Mouse (Mus musculus): ENCODE results near the gene Edar. TPM values are rescaled to one million over a fixed set of nuclear protein-coding genes. Genes with fewer than 3 reads are reported as not detected.

Gene Edar
- total and polyA plus RNA-seq, 2 experiments: under 0.01 to 0.05 TPM

GRCm38 (mm10) chr10:58595197-58595596 lies 80.3 kb downstream of the Edar start:
- TF ChIP-seq POLR2A (IDR thresholded peaks at IDR 0.05; ENCODE audit: extremely low read depth, insufficient read depth, low read length) (no peak), CTCF (IDR thresholded peaks at IDR 0.05; ENCODE audit: low read depth, low read length) (no peak)
- Histone ChIP-seq H3K4me3 (ENCODE audit: insufficient read depth, low read depth, low read length) (no peak overlapping the region), H3K36me3 (ENCODE audit: control insufficient read depth, insufficient read depth, low read length) (no peaks in the 10 kb centered on the region), H3K27me3 (ENCODE audit: control insufficient read depth, insufficient read depth, low read length) (no peaks in the 10 kb centered on the region), H3K9ac (ENCODE audit: low read depth, low read length) (no peak overlapping the region), H3K4me1 (ENCODE audit: control insufficient read depth, insufficient read depth, low read length) (no peaks in the 10 kb centered on the region), H3K79me2 (ENCODE audit: control insufficient read depth, insufficient read depth, low read length) (no peaks in the 10 kb centered on the region), H3K27ac (replicated peaks; ENCODE audit: insufficient read depth, low read depth, low read length) (no peak overlapping the region)
- WGBS: 88% methylated on average over 3 of the region's 3 CpGs
- no peak for DNase-seq (ENCODE audit: extremely low read depth, low read depth, low spot score)

GRCm38 (mm10) chr10:58594486-58594885 lies 81.0 kb downstream of the Edar start:
- Histone ChIP-seq H3K79me2 (ENCODE audit: control insufficient read depth, insufficient read depth, low read length) (no peaks in the 10 kb centered on the region), H3K4me3 (ENCODE audit: insufficient read depth, low read depth, low read length) (no peak overlapping the region), H3K36me3 (ENCODE audit: control insufficient read depth, insufficient read depth, low read length) (no peaks in the 10 kb centered on the region), H3K9ac (ENCODE audit: low read depth, low read length) (no peak overlapping the region), H3K27ac (replicated peaks; ENCODE audit: insufficient read depth, low read depth, low read length) (no peak overlapping the region), H3K27me3 (ENCODE audit: control insufficient read depth, insufficient read depth, low read length) (no peaks in the 10 kb centered on the region), H3K4me1 (ENCODE audit: control insufficient read depth, insufficient read depth, low read length) (no peaks in the 10 kb centered on the region)
- TF ChIP-seq POLR2A (IDR thresholded peaks at IDR 0.05; ENCODE audit: extremely low read depth, insufficient read depth, low read length): no peak
- no peak for TF ChIP-seq CTCF (IDR thresholded peaks at IDR 0.05; ENCODE audit: low read depth, low read length)
- DNase-seq (ENCODE audit: extremely low read depth, low read depth, low spot score): no peak
- 80% methylated on average over 3 of the region's 3 CpGs for WGBS

GRCm38 (mm10) chr10:58585427-58586223 lies 89.8 kb downstream of the Edar start:
- Histone ChIP-seq H3K27me3 (ENCODE audit: control insufficient read depth, insufficient read depth, low read length) (no peaks in the 10 kb centered on the region), H3K79me2 (ENCODE audit: control insufficient read depth, insufficient read depth, low read length) (no peaks in the 10 kb centered on the region), H3K27ac (replicated peaks; ENCODE audit: insufficient read depth, low read depth, low read length) (no peak overlapping the region), H3K4me1 (ENCODE audit: control insufficient read depth, insufficient read depth, low read length) (no peaks in the 10 kb centered on the region), H3K4me3 (ENCODE audit: insufficient read depth, low read depth, low read length) (no peak overlapping the region), H3K9ac (ENCODE audit: low read depth, low read length) (no peak overlapping the region), H3K36me3 (ENCODE audit: control insufficient read depth, insufficient read depth, low read length) (no peaks in the 10 kb centered on the region)
- no peak for DNase-seq (ENCODE audit: extremely low read depth, low read depth, low spot score)
- no peak for TF ChIP-seq POLR2A (IDR thresholded peaks at IDR 0.05; ENCODE audit: extremely low read depth, insufficient read depth, low read length)
- TF ChIP-seq CTCF (IDR thresholded peaks at IDR 0.05; ENCODE audit: low read depth, low read length): no peak
- 83% methylated on average over 5 of the region's 5 CpGs for WGBS

- Histone ChIP-seq H3K27ac (replicated peaks; ENCODE audit: insufficient read depth, low read depth, low read length) (no peak overlapping the region), H3K27me3 (ENCODE audit: control insufficient read depth, insufficient read depth, low read length) (no peaks in the 10 kb centered on the region), H3K36me3 (ENCODE audit: control insufficient read depth, insufficient read depth, low read length) (no peaks in the 10 kb centered on the region), H3K9ac (ENCODE audit: low read depth, low read length) (no peak overlapping the region), H3K4me1 (ENCODE audit: control insufficient read depth, insufficient read depth, low read length) (no peaks in the 10 kb centered on the region), H3K79me2 (ENCODE audit: control insufficient read depth, insufficient read depth, low read length) (no peaks in the 10 kb centered on the region), H3K4me3 (ENCODE audit: insufficient read depth, low read depth, low read length) (no peak overlapping the region)
- WGBS: 72% methylated on average over 6 of the region's 6 CpGs
- DNase-seq (ENCODE audit: extremely low read depth, low read depth, low spot score): no peak
- TF ChIP-seq POLR2A (IDR thresholded peaks at IDR 0.05; ENCODE audit: extremely low read depth, insufficient read depth, low read length) (no peak), CTCF (IDR thresholded peaks at IDR 0.05; ENCODE audit: low read depth, low read length) (no peak)
These were observed 114.9 kb downstream of the Edar start for GRCm38 (mm10) chr10:58560521-58560920.

- no peaks in the 10 kb centered on the region for H3K36me3 ChIP-seq (ENCODE audit: control insufficient read depth, insufficient read depth, low read length)
- H3K27me3 ChIP-seq (ENCODE audit: control insufficient read depth, insufficient read depth, low read length): no peaks in the 10 kb centered on the region
- no peaks in the 10 kb centered on the region for H3K4me1 ChIP-seq (ENCODE audit: control insufficient read depth, insufficient read depth, low read length)
- 34% methylated on average over 3 of the region's 3 CpGs for WGBS
- DNase-seq (ENCODE audit: extremely low read depth, low read depth, low spot score): peak; percentile 30
- H3K79me2 ChIP-seq (ENCODE audit: control insufficient read depth, insufficient read depth, low read length): no peaks in the 10 kb centered on the region
- no peak overlapping the region for H3K9ac ChIP-seq (ENCODE audit: low read depth, low read length)
- no peak overlapping the region for H3K27ac ChIP-seq (replicated peaks; ENCODE audit: insufficient read depth, low read depth, low read length)
- TF ChIP-seq CTCF (IDR thresholded peaks at IDR 0.05; ENCODE audit: low read depth, low read length): no peak; the same call in 1 of the 2 replicates
- TF ChIP-seq POLR2A (IDR thresholded peaks at IDR 0.05; ENCODE audit: extremely low read depth, insufficient read depth, low read length): no peak
- no peak overlapping the region for H3K4me3 ChIP-seq (ENCODE audit: insufficient read depth, low read depth, low read length)
These were observed 115.6 kb downstream of the Edar start for GRCm38 (mm10) chr10:58559901-58560300.

- no peak overlapping the region for H3K9ac ChIP-seq (ENCODE audit: low read depth, low read length)
- no peak for TF ChIP-seq POLR2A (IDR thresholded peaks at IDR 0.05; ENCODE audit: extremely low read depth, insufficient read depth, low read length)
- peak; percentile 73 for TF ChIP-seq CTCF (IDR thresholded peaks at IDR 0.05; ENCODE audit: low read depth, low read length)
- no peaks in the 10 kb centered on the region for H3K4me1 ChIP-seq (ENCODE audit: control insufficient read depth, insufficient read depth, low read length)
- no peaks in the 10 kb centered on the region for H3K79me2 ChIP-seq (ENCODE audit: control insufficient read depth, insufficient read depth, low read length)
- no peaks in the 10 kb centered on the region for H3K27me3 ChIP-seq (ENCODE audit: control insufficient read depth, insufficient read depth, low read length)
- H3K4me3 ChIP-seq (ENCODE audit: insufficient read depth, low read depth, low read length): no peak overlapping the region
- WGBS: 33% methylated on average over 7 of the region's 7 CpGs
- no peaks in the 10 kb centered on the region for H3K36me3 ChIP-seq (ENCODE audit: control insufficient read depth, insufficient read depth, low read length)
- peak; percentile 42 for DNase-seq (ENCODE audit: extremely low read depth, low read depth, low spot score)
- no peak overlapping the region for H3K27ac ChIP-seq (replicated peaks; ENCODE audit: insufficient read depth, low read depth, low read length)
These were observed 116.4 kb downstream of the Edar start for GRCm38 (mm10) chr10:58559098-58559497.

Data from liver, adult 2 months (tissue).